Mouse (Mus musculus) embryonic stem cell, embryonic (primary cell): ENCODE data around the gene Aptx.

Experiments
- CTCF ChIA-PET, 4 experiments: fragments of 300-600 bp in 2 of 4; fragments of 350-600 bp in 2 of 4; sonication (Branson Sonifier 250); formaldehyde crosslinking; loops; one replicate each; lab custom pipeline; 2022; ENCODE audit warnings: inconsistent platforms in 2 of 4; lab: Charles Lee
- POLR2A ChIA-PET, 4 experiments: fragments of 300-600 bp in 2 of 4; fragments of 350-600 bp in 2 of 4; sonication (Branson Sonifier 250); formaldehyde crosslinking; loops; one replicate each; lab custom pipeline; 2022; ENCODE audit warnings: antibody characterized with exemption in 4 of 4, inconsistent platforms in 1 of 4; lab: Charles Lee

The Aptx gene

GRCm38 (mm10) chr4:40691100-40691499 lies 11.9 kb downstream of the Aptx start:
- ChIA-PET POLR2A (interaction anchor here in 1 of 4 experiments (1.1 to 1.5 kb wide), 2 partner anchors 31 to 33 kb away, joined by 3 to 4 read pairs; partner anchors contain the start of gene Dnaja1), CTCF (interaction anchor here in 1 of 4 experiments (1.3 kb wide), 1 partner anchor 10 kb away, joined by 5 read pairs; no protein-coding TSS in a partner anchor)

- ChIA-PET POLR2A (interaction anchor here in 1 of 4 experiments (1.6 kb wide), 1 partner anchor 540 kb away, joined by 4 read pairs; the partner anchor contains the start of gene Aco1), CTCF (no interaction called here)
Measured at GRCm38 (mm10) chr4:40683306-40683705, 19.7 kb downstream of the Aptx start.

GRCm38 (mm10) chr4:40682359-40682758 lies 20.6 kb downstream of the Aptx start:
- ChIA-PET CTCF (interaction anchor here (0.5 to 1.6 kb wide), 16 partner anchors 10 to 566 kb away, joined by 3 to 13 read pairs (median 3); partner anchors contain the start of genes Aco1 (in 1 of the 4), Aptx (in 1 of the 4) and B4galt1 (in 1 of the 4)), POLR2A (interaction anchor here in 2 of 4 experiments (1.1 to 1.6 kb wide), 2 partner anchors 12 to 539 kb away, joined by 4 read pairs; partner anchors contain the start of gene Aco1 (in 1 of the 2))

- CTCF ChIA-PET = interaction anchor here (0.5 to 1.6 kb wide), 17 partner anchors 10 to 566 kb away, joined by 3 to 13 read pairs (median 3); partner anchors contain the start of genes Aco1 (in 1 of the 4), Aptx (in 1 of the 4) and B4galt1 (in 1 of the 4)
- POLR2A ChIA-PET = interaction anchor here in 2 of 4 experiments (1.1 to 1.6 kb wide), 2 partner anchors 12 to 539 kb away, joined by 4 read pairs; partner anchors contain the start of gene Aco1 (in 1 of the 2)
Measured at GRCm38 (mm10) chr4:40681908-40682307, 21.1 kb downstream of the Aptx start.

DNA sequence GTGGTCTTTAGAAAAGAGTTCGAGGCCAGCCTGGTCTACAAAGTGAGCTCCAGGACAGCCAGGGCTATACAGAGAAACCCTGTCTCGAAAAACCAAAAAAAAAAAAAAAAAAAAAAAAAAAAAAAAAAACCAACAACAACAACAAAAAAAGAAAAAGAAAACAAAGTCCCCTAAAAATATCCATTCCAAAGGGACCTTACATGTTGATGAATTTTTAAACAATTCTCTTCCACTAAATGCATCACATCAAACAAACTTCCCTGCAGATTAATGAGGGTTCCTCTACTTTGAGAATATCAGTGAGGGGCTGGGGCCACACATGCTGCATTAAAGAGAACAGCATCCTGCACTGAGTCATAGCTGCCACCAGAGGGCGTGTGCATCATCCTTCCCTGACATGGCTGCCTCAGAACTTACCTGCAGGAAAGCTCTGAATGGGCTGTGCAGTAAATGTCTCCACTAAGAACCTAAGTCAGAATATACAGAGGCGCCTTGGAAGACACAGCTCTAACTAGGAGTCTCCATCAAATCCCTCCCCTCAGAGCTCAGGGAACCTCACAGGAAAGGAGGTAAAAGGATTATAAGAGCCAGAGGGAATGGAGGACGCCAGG lies 22.6 kb downstream of the Aptx start:
- POLR2A ChIA-PET = interaction anchor here (0.6 to 1.5 kb wide), 12 partner anchors 23 to 640 kb away, joined by 3 to 7 read pairs (median 4); partner anchors contain the start of genes Aptx (in 2 of the 4), Smim27 (in 1 of the 4) and Topors (in 1 of the 4)
- CTCF ChIA-PET = interaction anchor here (0.5 to 1.6 kb wide), 39 partner anchors 9 to 546 kb away, joined by 3 to 17 read pairs (median 4); partner anchors contain the start of genes Aco1 (in 2 of the 4), Aptx (in 1 of the 4), Dnaja1 (in 1 of the 4) and Ndufb6 (in 1 of the 4)

GRCm38 (mm10) chr4:40677132-40677531 lies 25.9 kb downstream of the Aptx start:
- ChIA-PET POLR2A (interaction anchor here (0.8 to 1.4 kb wide), 4 partner anchors 9 to 534 kb away, joined by 3 to 7 read pairs (median 5); partner anchors contain the start of gene Aco1 (in 1 of the 4)), CTCF (interaction anchor here in 2 of 4 experiments (0.6 to 1.2 kb wide), 2 partner anchors 39 to 376 kb away, joined by 8 to 11 read pairs; no protein-coding TSS in a partner anchor)

- ChIA-PET POLR2A (interaction anchor here in 2 of 4 experiments (1.4 kb wide), 2 partner anchors 375 to 533 kb away, joined by 5 read pairs; partner anchors contain the start of gene Aco1 (in 1 of the 2)), CTCF (interaction anchor here in 1 of 4 experiments (1.2 kb wide), 1 partner anchor 375 kb away, joined by 11 read pairs; no protein-coding TSS in a partner anchor)
Measured at GRCm38 (mm10) chr4:40676338-40676737, 26.7 kb downstream of the Aptx start.

DNA sequence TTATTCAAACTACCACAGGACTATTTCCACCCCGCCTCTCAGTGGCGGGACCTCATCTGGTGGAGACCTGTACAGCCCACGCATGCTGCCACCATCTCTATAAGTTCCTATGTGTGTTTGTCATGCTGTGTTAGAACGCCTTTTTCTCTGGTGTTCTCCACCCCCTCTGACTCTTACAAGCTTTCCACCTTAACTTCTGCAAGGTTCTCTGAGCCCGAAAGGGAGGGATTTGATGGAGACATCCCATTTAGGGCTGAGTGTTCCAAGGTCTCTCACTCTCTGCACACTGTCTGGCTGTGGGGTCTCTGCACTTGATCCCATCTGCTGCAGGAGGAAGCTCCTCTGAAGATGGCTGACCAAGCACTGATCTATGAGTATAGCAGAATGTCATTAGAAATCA lies 29.5 kb downstream of the Aptx start:
- ChIA-PET CTCF (no interaction called here), POLR2A (interaction anchor here in 2 of 4 experiments (0.6 to 1.2 kb wide), 2 partner anchors 475 to 530 kb away, joined by 3 read pairs; partner anchors contain the start of gene Aco1 (in 1 of the 2))

- ChIA-PET POLR2A (interaction anchor here in 1 of 4 experiments (1.1 kb wide), 1 partner anchor 37 kb away, joined by 3 read pairs; the partner anchor contains the start of gene Aptx), CTCF (interaction anchor here in 2 of 4 experiments (0.5 to 0.7 kb wide), 2 partner anchors 16 to 248 kb away, joined by 3 read pairs; no protein-coding TSS in a partner anchor)
Measured at GRCm38 (mm10) chr4:40666237-40667012, 36.6 kb downstream of the Aptx start.

GRCm38 (mm10) chr4:40651055-40651454 lies 51.9 kb downstream of the Aptx start:
- ChIA-PET CTCF (no interaction called here), POLR2A (interaction anchor here in 1 of 4 experiments (1.3 kb wide), 1 partner anchor 11 kb away, joined by 5 read pairs; no protein-coding TSS in a partner anchor)

GRCm38 (mm10) chr4:40649111-40649510 lies 53.9 kb downstream of the Aptx start:
- CTCF ChIA-PET = interaction anchor here in 1 of 4 experiments (0.6 kb wide), 1 partner anchor 1286 kb away, joined by 3 read pairs; no protein-coding TSS in a partner anchor
- POLR2A ChIA-PET = interaction anchor here in 1 of 4 experiments (0.6 kb wide), 1 partner anchor 211 kb away, joined by 4 read pairs; no protein-coding TSS in a partner anchor

- ChIA-PET CTCF (interaction anchor here in 1 of 4 experiments (1.4 kb wide), 1 partner anchor 37 kb away, joined by 4 read pairs; no protein-coding TSS in a partner anchor), POLR2A (interaction anchor here in 1 of 4 experiments (1.1 kb wide), 1 partner anchor 25 kb away, joined by 3 read pairs; no protein-coding TSS in a partner anchor)
Measured at GRCm38 (mm10) chr4:40643567-40643966, 59.4 kb downstream of the Aptx start.

DNA sequence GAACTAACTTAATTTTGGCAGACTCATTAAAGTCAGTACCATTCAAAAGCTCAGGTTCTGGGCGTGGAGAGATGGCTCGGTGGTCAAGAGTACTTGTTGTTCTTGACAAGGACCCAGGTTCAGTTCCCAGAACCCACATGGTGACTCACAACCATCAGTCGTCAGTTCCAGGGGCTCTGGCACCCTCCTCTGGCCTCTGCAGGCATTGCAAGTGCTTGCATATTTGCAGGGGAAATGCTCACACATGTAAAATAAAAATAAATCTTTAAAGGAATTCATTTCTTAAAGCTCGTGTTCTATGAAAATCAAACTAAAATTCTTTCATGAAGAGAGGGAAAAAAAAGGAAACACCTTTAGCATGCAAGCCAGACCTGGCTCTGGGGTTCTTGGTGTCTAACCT lies 62.0 kb downstream of the Aptx start:
- ChIA-PET POLR2A (no interaction called here), CTCF (interaction anchor here in 2 of 4 experiments (0.6 to 1.4 kb wide), 4 partner anchors 39 to 341 kb away, joined by 3 to 5 read pairs (median 3); no protein-coding TSS in a partner anchor)
